Mouse (Mus musculus) ES-Bruce4 (cell line): ENCODE data around the gene Mob3a.

Experiments
- CTCF ChIP-seq: IDR thresholded peaks from one replicate; pipeline ENCODE4 v1.8.1; 2011; ENCODE audit warnings: low read depth, low read length
- POLR2A ChIP-seq: IDR thresholded peaks from one replicate; pipeline ENCODE4 v1.8.1; 2011; ENCODE audit warnings: low read length; ENCODE audit not compliant: insufficient read depth

GRCm38 (mm10) chr10:80668614-80669013 is 33.2 kb downstream of the Mob3a start:
- no peak for TF ChIP-seq CTCF
- TF ChIP-seq POLR2A, result no peak
